Mouse (Mus musculus): ENCODE measurements around the gene Lurap1. TPM values are rescaled to one million over a fixed set of nuclear protein-coding genes. Genes with fewer than 3 reads are reported as not detected.

Lurap1 gene
- total RNA-seq, 2 experiments from 2014 or later = 5.6 to 5.8 TPM

DNA sequence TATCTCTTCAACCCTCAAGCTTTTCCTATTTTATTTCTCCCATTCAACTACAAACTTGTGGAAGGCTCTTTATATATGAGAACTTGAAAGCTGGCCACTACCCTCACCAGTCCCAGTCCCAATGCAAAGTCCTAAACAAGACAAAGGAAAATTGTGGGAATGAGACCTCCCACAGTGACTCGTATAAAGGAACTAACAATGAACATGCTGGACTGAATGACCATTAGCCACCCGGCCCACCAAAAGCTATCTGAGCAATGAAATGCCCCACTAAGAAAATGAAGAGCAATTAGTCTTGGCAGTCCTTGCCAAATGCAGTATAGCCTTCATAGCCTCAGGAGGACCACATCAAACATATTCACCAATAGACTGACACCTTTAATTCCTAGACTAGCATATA, 39.7 kb downstream of the Lurap1 start:
- no peak for DNase-seq (ENCODE audit: low spot score)

DNA sequence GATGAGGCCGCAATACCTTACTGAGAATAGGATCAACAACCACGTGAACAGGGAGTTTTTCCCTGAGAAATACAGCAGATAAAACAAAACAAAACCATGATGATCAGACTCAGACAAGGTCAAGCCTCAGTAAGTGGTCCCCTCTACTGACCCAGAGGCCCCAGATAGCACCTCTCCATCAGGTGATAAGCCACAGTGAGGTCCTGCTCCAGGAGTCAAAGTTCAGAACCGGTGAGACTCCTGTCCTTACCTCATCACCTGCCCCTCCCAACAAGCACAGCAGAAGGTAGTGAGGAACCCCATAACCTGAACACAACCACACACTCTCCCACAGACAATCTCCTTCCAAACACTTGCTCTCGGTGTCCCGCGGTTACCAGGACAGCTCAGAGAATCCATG, 40.4 kb downstream of the Lurap1 start:
- no peak for DNase-seq (ENCODE audit: low spot score)

DNA sequence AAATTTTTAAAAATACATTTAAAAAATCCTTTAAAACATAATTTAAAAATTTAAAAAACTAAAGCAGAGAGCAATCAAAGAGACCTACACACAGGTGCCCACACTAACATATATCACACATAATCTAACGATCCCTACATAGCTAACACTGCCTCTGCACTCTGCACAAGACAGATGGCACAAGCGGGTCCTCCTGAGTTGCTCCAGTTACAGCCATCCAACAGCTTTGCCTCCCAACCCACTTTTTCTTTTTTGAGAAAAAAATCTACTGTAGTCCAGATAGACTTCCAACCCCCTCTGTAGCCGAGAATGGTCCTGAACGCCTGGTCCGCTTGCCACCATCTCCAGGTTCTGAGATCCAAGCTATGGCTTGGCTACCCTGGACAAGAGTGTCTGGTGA, 45.9 kb downstream of the Lurap1 start:
- DNase-seq (ENCODE audit: low spot score) = no peak

DNA sequence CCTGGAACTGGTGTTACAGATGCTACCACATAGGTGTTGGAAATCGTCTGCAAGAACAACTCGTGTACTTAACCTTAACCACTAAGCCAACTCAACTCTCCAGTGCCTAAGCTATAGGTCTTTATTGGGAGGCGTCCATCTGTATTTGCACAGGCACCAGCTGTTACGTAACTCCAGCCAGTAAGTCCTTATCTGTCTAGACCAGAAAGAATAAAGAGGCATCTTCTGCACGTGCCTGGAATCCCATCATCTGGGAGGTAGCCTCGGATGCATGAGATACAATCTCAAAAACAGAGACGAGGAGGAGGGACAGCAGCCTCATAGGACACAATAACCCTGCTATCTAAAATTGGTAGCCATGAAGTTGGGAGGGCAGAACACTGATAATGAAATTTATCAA, 50.2 kb downstream of the Lurap1 start:
- DNase-seq (ENCODE audit: low spot score) = no peak

GRCm38 (mm10) chr4:116097211-116097610, 53.9 kb downstream of the Lurap1 start:
- no peak for DNase-seq (ENCODE audit: low spot score)

DNA sequence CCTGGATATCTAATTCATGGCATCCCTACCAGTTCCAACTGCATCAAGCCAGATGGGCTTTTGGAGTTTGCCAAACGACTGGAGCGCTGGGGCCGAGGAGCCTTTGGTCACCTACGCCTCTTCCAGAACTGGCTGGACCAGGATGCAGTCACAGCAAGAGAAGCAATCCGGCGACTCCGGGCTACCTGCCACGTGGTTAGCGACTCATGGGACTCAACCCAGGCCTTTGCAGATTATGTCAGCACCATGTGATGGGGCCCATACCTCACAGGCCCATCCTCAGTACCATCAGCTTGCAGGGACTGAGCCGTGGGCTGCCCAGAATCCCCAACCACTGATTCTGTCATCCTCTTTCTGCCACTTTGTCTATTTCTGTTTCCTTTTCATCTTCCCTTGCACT, 54.8 kb downstream of the Lurap1 start:
- DNase-seq (ENCODE audit: low spot score) = no peak

GRCm38 (mm10) chr4:116088510-116089249, 62.5 kb downstream of the Lurap1 start:
- no peak for DNase-seq (ENCODE audit: low spot score)

Other genes starting within 250 kb of the Lurap1 start
- not detected for gene Dmbx1, start 211.4 kb downstream of the Lurap1 start, total RNA-seq (2021)
- under 1 TPM; 0.09 to 0.19 TPM for gene Faah, start 133.4 kb downstream of the Lurap1 start, total RNA-seq (2021)
- 10 to 100 TPM; 13.2 to 14.2 TPM for gene Nsun4, start 97.5 kb downstream of the Lurap1 start, total RNA-seq (2021)
- gene Uqcrh, start 76.3 kb downstream of the Lurap1 start, total RNA-seq (2021) = 100 to 1,000 TPM; 730 to 801 TPM
- 10 to 100 TPM; 18.1 to 18.2 TPM for gene Lrrc41, start 76.1 kb downstream of the Lurap1 start, total RNA-seq (2021)
- gene Rad54l, start 27.6 kb downstream of the Lurap1 start, total RNA-seq (2021) = under 1 TPM; 0.28 to 0.71 TPM
- gene Pomgnt1, start 27.5 kb downstream of the Lurap1 start, total RNA-seq (2021) = 10 to 100 TPM; 46.1 to 49.9 TPM
- not detected for gene Tspan1, start 16.3 kb upstream of the Lurap1 start, total RNA-seq (2021)
- not detected for gene 1700042G07Rik, start 22.0 kb upstream of the Lurap1 start, total RNA-seq (2021)
- gene Gm49337, start 22.0 kb upstream of the Lurap1 start, total RNA-seq (2021) = under 1 TPM; 0.50 to 0.62 TPM
- 1 to 10 TPM; 5.2 to 6.3 TPM for gene Pik3r3, start 70.3 kb upstream of the Lurap1 start, total RNA-seq (2021)

Measured in gastrocnemius, adult 18-20 months (tissue).